Mouse (Mus musculus): ENCODE results near the gene Chst10. TPM values are rescaled to one million over a fixed set of nuclear protein-coding genes. Genes with fewer than 3 reads are reported as not detected.

Chst10 gene
- polyA plus RNA-seq, 3 experiments from 2014 or later: 13.4 to 26.2 (median 21.8) TPM

GRCm38 (mm10) chr1:38866242-38866641, 31.7 kb downstream of the Chst10 start:
- ATAC-seq: no peak

DNA sequence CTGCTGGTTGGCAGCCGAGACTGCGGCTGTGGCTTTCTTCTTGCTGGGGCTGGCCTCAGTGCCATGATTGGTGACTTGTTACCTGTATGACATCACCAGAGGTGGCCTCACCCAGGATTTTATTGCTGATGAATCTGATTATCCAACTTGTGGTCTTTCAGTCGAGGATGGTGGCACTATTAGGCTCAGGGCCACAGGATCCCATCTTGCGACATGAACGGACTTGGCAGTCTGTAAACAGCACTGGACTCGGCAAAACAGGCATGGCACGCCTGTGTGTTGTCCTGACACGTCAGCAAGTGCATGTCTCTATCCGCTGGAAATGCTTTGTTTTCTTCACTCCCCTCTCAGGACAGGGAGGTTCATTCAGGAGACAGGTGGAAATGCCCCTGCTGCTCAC, 33.6 kb downstream of the Chst10 start:
- ATAC-seq: no peak

DNA sequence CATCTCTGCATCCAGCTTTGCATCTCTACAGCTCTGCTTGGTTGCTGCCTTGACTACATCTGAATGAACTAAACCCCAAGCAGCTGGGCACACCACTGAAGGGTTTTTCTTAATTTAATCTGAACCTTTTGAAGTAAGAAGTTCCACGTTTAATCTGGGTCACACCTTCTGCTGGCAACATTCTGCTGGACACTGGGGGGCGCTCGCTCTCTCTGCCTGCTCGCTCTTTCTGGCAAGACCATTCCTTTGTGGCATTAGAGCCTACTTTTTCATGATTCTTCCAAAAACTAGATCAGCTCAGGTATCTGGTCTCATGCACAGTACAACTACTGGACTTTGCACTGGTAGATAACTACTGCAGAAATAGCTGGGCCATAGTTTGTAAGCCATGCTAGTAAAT, 35.7 kb downstream of the Chst10 start:
- no peak for ATAC-seq

- no peak for ATAC-seq
Observed at GRCm38 (mm10) chr1:38860867-38861524, 37.0 kb downstream of the Chst10 start.

DNA sequence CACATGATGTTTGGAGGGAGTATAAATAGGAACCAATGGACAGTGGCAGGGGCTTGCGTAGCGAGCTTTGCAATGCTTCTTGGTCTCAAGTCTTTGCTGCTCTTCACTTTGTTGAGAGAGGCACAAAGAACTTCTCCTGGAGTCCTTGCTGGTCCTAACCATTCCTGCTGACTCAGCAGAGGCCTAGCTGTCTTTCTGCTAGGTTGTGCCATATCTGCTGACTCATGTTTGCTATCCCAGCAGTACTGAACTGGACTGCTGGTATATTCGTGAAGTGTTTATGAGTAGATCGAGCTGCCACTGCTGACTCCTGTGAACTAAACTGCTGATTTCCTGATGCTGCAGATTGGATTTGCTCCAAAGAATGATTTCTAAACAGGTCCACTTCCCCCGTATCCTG, 37.8 kb downstream of the Chst10 start:
- ATAC-seq: no peak

DNA sequence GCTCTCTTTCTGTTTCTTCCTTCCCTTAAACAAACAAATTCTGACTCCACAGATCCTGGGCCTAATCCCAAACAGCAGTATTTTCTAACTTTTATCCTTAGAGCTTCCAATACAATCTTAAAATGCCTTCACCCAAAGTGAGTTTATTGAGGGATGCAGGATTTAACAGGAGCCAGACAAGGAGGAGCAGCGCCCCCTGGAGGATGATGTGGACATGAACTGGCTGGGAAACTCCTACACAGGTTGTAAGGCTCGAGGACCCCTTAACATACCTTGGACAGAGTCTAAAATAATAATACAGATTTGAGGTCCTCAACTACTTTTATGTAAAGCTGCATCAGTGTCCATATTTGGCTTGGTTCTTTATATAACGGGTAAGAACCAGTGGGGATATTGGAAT, 41.8 kb downstream of the Chst10 start:
- ATAC-seq: no peak

- ATAC-seq: no peak
Observed at GRCm38 (mm10) chr1:38852250-38852649, 45.7 kb downstream of the Chst10 start.

DNA sequence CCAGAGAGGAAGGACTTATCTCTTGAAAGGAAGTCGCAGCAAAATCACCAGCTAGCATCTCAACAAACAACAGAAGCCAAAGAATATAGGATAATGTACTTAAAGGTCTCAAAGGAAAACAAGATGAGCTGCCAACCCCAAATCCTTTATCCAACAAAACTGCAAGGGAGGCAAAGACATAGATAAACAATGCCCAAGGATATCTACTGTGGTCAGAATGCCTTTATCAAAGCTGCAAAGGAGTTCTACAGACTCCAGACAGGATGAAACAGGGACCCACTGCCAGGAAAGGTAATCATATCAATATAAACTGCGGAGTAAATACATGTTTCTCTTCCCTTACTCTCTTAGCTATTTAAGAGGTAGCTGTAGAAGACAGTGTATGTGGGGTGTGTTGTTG, 47.3 kb downstream of the Chst10 start:
- no peak for ATAC-seq

- ATAC-seq: no peak
Observed at GRCm38 (mm10) chr1:38848451-38849289, 49.3 kb downstream of the Chst10 start.

GRCm38 (mm10) chr1:38847975-38848374, 50.0 kb downstream of the Chst10 start:
- no peak for ATAC-seq

DNA sequence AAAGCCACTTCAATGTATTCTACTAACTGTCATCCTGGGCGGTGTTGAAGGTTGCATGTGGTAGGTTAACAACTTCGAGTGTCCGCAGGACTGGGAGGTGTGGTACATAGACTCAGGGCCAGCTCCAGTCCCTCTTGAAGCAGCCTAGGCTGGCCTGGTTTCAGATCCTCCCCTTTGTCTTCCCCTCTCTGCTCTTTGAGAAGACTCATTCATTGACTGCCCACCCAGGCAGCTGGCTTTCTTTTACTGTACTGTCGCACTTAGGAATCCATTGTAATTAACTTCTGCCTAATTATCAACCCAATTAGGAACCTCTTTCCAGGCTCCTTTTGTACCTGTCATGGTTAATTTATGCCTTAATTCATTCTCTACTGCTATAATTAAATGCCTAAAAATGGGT, 54.7 kb downstream of the Chst10 start:
- no peak for ATAC-seq

DNA sequence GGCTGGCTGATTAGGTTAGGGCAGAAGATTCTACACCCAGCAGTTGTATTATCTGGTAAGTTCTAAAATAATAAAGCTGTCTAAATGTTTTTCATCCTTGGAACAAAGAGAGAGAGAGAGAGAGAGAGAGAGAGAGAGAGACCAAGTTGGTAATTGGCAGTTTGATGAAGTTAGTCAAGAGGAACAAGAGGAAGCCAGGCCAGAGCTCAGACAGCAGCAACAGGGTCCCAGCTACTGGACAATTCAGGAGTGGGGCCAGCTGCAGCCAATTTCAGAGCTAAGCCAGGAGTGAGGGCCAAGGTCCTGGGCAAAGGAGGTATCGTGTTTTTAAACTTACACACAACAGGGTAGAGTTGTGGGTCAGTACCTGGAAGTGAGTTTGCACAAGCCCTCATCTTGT, 55.1 kb downstream of the Chst10 start:
- ATAC-seq: no peak

DNA sequence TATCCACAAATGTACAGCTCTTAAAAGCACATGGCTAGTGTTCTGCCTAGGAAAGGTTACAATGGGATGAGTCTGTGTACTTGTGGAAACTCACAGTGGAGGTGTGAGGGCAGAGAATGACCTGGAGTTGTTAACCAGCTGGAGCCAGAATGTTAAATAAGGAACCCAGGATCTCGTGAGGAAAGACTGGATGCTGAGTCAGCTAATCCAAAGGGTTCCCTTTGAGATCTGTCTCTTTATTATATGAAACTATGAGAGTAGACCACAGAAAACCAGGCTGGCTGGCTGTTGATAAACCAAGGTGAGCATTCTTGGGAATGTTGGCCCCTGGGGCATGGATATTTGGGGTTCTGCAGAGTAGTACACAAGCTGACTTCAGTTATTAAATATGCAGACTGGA, 58.0 kb downstream of the Chst10 start:
- no peak for ATAC-seq

DNA sequence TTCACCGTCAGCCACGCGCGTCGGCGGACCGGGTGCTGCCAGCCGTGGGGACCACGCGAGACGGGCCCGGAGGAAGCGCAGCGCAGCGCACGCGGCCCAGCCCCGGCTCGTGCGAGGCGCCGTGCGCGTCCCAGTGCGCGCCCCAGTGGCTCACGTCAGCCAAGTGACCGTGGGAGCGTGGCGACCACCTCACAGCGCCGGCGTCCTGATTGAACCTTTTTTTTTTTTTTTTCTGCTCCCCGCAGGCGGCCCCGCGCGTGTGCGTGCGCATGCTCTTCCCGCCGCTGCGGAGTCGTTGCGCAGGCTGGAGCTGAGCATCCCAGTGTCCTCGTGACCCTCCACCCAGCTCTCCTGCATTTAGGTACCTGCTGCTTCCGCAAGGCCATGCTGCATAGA, 61.5 kb downstream of the Chst10 start, which contains the start of gene Lonrf2:
Gene Lonrf2, minus strand, starts transcription at position 235 of the 396 bp plus-strand sequence.
- no peak for ATAC-seq

DNA sequence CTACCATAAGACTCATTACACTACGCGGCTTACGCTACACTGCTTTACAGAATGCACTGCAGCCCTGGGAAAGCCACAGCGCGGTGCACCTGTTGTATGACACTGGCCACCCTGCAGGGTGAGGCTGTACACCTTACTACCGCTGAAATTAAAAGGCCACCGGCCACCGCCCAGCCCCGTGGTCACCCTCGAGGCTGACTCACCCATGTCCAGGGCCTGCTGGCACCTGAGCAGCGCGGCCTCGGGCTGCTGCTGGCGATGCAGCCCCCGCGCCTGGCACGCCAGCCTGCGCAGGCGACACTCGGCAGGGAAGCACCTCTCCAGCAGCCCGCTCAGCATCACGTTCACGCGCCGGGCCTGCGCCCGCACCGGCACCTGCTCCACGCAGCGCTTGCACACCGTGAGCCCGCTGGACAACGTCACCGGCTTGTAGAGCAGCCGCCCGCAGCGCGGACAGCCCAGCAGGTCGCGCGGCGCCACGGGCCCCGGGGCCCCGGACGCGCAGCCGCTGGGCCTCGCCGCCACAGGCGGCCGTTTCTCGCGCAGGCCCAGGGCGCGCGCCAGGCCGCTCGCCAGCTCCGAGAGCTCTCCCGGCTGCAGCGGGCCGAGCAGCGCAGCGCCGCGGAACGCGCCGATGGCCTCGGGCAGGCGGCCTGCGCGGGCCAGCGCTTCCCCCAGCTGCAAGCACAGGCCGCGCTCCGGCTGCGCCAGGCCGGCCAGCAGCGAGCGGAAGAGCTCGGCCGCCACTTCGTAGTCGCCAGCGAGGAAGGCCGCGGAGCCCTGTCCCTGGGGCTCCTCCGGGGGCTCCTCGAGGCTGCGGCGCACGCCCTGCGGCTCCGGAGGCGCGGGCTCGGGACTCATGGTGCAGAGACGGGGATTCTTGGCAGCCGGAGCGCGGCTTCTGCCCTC, 62.1 kb downstream of the Chst10 start:
- no peak for ATAC-seq

DNA sequence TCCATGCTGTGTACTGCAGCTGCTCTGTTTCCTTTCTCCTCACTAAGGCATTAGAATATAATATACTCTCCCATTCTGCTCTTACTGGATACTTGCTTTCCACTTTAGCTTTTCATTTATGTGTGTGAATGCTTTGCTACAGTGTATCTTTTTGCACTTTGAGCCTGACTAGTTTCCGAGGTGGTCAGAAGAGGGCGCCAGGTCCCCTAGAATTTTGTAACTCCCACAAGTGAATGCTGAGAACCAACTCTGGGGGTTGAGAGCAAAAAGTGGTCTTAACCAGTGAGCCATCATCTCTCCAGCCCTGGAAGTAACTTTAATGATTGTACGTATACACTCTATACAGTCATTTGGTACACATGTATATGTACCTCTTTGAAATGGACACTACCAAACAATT, 63.1 kb downstream of the Chst10 start:
- no peak for ATAC-seq

GRCm38 (mm10) chr1:38824926-38825325, 73.0 kb downstream of the Chst10 start:
- ATAC-seq: no peak

GRCm38 (mm10) chr1:38823851-38824250, 74.1 kb downstream of the Chst10 start:
- no peak for ATAC-seq

GRCm38 (mm10) chr1:38819691-38820090, 78.3 kb downstream of the Chst10 start:
- no peak for ATAC-seq

DNA sequence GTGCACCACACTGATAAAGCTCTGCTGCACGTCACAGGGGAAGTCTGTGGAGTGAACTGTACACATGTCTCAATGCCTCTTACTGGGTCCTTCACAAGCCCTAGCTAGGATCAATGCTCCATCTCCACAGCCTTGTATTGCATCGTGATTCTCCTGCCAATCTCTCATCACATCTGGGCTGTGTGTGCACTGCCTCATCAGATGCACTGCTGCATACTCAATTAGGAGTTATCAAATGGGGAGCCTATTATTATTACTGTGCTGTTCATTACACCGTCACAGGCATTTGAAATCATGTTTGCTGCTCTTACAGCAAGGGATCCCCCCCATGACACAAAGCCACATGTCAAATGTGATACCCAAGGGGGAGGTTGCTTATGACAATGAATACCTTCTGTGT, 80.3 kb downstream of the Chst10 start:
- ATAC-seq: no peak

GRCm38 (mm10) chr1:38817268-38817667, 80.7 kb downstream of the Chst10 start:
- no peak for ATAC-seq

GRCm38 (mm10) chr1:38816306-38816705, 81.7 kb downstream of the Chst10 start:
- no peak for ATAC-seq
